Mouse (Mus musculus) spleen, adult 2 months (tissue): ENCODE measurements around the gene Opn4. TPM values are rescaled to one million over a fixed set of nuclear protein-coding genes. Genes with fewer than 3 reads are reported as not detected.

Source experiments
- DNase-seq, 2 experiments: peaks; one replicate each; pipeline versions ENCODE4 v3.0.0 to v3.0.0-alpha.2; 2012 to 2021; ENCODE audit warnings: low spot score in 2 of 2, low read depth in 1 of 2
- H3K27ac ChIP-seq: fragments of 200-500 bp; 2 replicates; pipeline ENCODE4 v1.5.1; 2012; ENCODE audit warnings: low read length, inconsistent platforms; ENCODE audit not compliant: insufficient read depth
- H3K27me3 ChIP-seq: fragments of 200-500 bp; 2 replicates; pipeline ENCODE4 v1.6.1; 2012; ENCODE audit warnings: mild to moderate bottlenecking, moderate library complexity, low read length, inconsistent platforms; ENCODE audit not compliant: control insufficient read depth, insufficient read depth
- H3K36me3 ChIP-seq: fragments of 200-500 bp; 2 replicates; pipeline ENCODE4 v1.6.1; 2012; ENCODE audit warnings: mild to moderate bottlenecking, low read length, inconsistent platforms; ENCODE audit not compliant: control insufficient read depth, insufficient read depth
- H3K4me1 ChIP-seq: fragments of 200-500 bp; 2 replicates; pipeline ENCODE4 v1.6.1; 2011; ENCODE audit warnings: inconsistent platforms; ENCODE audit not compliant: control insufficient read depth, insufficient read depth, insufficient read length
- H3K4me3 ChIP-seq: fragments of 200-500 bp; 2 replicates; pipeline ENCODE4 v1.5.1; 2011; ENCODE audit warnings: mild to moderate bottlenecking, inconsistent platforms; ENCODE audit not compliant: insufficient read depth, insufficient read length; ENCODE audit errors: extremely low read depth
- CTCF ChIP-seq: fragments of 200-500 bp; IDR thresholded peaks from 2 replicates; pipeline ENCODE4 v1.5.1; 2011; ENCODE audit warnings: mild to moderate bottlenecking, inconsistent platforms; ENCODE audit not compliant: insufficient read depth, insufficient read length, insufficient replicate concordance; ENCODE audit errors: extremely low read depth
- POLR2A ChIP-seq: fragments of 200-500 bp; IDR thresholded peaks from 2 replicates; pipeline ENCODE4 v1.6.1; 2011; ENCODE audit warnings: low read depth, low read length, inconsistent platforms
- WGBS: fragments of 180-500 bp; shearing (Covaris S2); methylation state at CpG from one replicate; pipeline ENCODE4 v1.1.7; 2018; 5-methylcytosine and 5-hydroxymethylcytosine counted together
- polyA plus RNA-seq: library from polyadenylated mRNA; depleted of rRNA; stranded (reverse); fragments of >200 nt; gene quantifications from 2 replicates; pipeline ENCODE4 v1.2.3, GENCODE M21; 2012

Gene Opn4
- polyA plus RNA-seq, 1 experiment = not detected

DNA sequence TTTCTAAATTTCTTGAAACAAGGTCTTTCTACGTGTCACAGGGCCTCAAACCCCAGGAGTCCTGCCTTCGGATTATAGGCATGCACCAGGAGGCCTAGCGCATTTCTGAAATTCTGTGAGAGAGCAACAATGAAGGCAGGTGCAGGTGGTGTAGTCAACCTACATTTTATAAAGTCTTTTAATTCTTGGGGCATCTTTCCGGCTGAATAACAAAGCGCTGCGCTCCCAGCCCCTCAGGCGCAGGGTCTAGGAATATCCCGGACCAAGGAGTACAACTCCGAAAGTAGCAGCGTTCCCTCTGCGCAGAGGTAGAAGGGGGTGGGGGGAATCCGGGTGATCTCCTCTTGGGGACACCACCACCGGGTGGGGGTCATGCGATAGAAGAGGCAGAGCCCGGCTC is 14.6 kb upstream of the Opn4 start:
- DNase-seq = no peak
- H3K36me3 ChIP-seq = no peaks in the 10 kb centered on the region

DNA sequence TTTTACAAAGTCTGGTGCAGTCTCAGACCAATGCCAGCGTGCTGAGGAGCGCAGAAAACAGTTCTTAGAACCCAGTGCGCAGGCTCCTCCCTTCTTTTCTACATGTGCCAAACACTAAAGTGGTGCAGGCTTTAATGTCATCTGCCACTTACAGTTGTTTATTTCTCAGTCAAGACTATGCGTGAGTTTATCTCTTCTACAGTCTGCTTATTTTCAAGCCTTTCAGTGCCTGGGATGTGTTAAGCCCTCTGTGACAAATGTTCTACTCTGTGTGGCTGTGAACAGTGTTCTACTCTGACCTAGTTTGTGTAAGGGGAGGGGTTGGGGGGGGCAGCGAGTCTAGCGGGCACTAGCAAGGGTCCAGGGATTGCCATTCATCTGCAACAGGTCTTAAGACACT is 13.6 kb upstream of the Opn4 start:
- TF ChIP-seq POLR2A (no peak), CTCF (no peak)
- Histone ChIP-seq H3K36me3 (no peaks in the 10 kb centered on the region), H3K27ac (no peak overlapping the region), H3K4me3 (no peak overlapping the region), H3K4me1 (no peaks in the 10 kb centered on the region), H3K27me3 (no peaks in the 10 kb centered on the region)
- DNase-seq = no peak
- 75% methylated on average over 6 of the region's 6 CpGs for WGBS

More for the DNA sequence above, 14.6 kb upstream of the Opn4 start:
- H3K27ac ChIP-seq = no peak overlapping the region
- no peaks in the 10 kb centered on the region for H3K27me3 ChIP-seq
- TF ChIP-seq CTCF = no peak
- no peak for TF ChIP-seq POLR2A
- H3K4me3 ChIP-seq = no peak overlapping the region
- WGBS = 53% methylated on average over 15 of the region's 15 CpGs
- H3K4me1 ChIP-seq = no peaks in the 10 kb centered on the region

- Histone ChIP-seq H3K36me3 (no peaks in the 10 kb centered on the region), H3K4me3 (no peak overlapping the region), H3K27me3 (no peaks in the 10 kb centered on the region), H3K27ac (no peak overlapping the region), H3K4me1 (no peaks in the 10 kb centered on the region)
- no peak for TF ChIP-seq POLR2A
- no peak for DNase-seq
- WGBS = 48% methylated on average over 4 of the region's 4 CpGs
These were observed 12.3 kb upstream of the Opn4 start for GRCm38 (mm10) chr14:34612222-34612621.

GRCm38 (mm10) chr14:34611591-34611990 is 11.6 kb upstream of the Opn4 start:
- Histone ChIP-seq H3K36me3 (no peaks in the 10 kb centered on the region), H3K4me3 (no peak overlapping the region), H3K27me3 (no peaks in the 10 kb centered on the region), H3K27ac (no peak overlapping the region), H3K4me1 (no peaks in the 10 kb centered on the region)
- no peak for DNase-seq
- TF ChIP-seq POLR2A (no peak), CTCF (no peak)
- 95% methylated on average over 4 of the region's 4 CpGs for WGBS

- TF ChIP-seq CTCF (no peak), POLR2A (no peak)
- no peaks in the 10 kb centered on the region for H3K36me3 ChIP-seq
- H3K27me3 ChIP-seq = no peaks in the 10 kb centered on the region
- no peak for DNase-seq
- WGBS = 90% methylated on average over 7 of the region's 7 CpGs
- no peaks in the 10 kb centered on the region for H3K4me1 ChIP-seq
- no peak overlapping the region for H3K4me3 ChIP-seq
- H3K27ac ChIP-seq = no peak overlapping the region
These were observed 2.0 kb upstream of the Opn4 start for GRCm38 (mm10) chr14:34601910-34602309.

DNA sequence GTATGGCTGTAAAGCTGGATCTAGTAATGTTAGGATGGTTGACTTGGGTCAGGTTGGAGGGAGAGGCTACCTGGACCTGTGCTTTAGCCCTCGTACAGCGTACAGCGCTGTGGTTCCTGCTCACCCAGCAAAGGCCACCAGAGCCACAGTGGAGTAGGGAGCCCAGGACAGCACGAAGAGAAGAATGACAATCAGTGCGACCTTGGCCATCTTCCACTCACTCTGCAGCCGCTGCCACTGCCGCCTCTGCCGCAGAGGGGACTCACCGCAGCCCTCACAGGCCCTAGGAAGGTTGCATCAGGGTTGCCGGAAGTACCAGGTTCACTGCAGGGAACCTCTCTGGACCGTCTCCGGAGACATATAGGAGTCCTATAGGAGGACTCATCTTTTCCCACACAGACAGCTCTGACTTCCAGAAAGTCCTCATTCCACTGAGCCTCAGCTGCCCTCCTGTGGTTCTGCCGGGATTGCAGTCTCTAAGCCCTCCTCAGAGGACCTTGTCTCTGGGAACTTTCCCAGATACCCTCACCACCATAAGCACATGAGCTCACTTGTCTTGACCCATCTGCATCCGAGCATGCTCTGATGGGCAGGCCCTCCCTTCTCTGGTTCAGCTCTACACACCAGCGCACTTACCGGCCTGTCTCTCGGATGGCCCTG is 4.2 kb downstream of the Opn4 start:
- no peaks in the 10 kb centered on the region for H3K36me3 ChIP-seq
- TF ChIP-seq CTCF = no peak
- no peak for DNase-seq
- no peak overlapping the region for H3K4me3 ChIP-seq
- WGBS = 86% methylated on average over 17 of the region's 17 CpGs
- no peaks in the 10 kb centered on the region for H3K27me3 ChIP-seq
- no peaks in the 10 kb centered on the region for H3K4me1 ChIP-seq
- no peak overlapping the region for H3K27ac ChIP-seq

- no peaks in the 10 kb centered on the region for H3K4me1 ChIP-seq
- H3K27me3 ChIP-seq = no peaks in the 10 kb centered on the region
- no peaks in the 10 kb centered on the region for H3K36me3 ChIP-seq
- H3K4me3 ChIP-seq = no peak overlapping the region
- H3K27ac ChIP-seq = no peak overlapping the region
- DNase-seq = no peak
- TF ChIP-seq POLR2A (no peak), CTCF (no peak)
- WGBS = 81% methylated on average over 15 of the region's 15 CpGs
These were observed 8.0 kb downstream of the Opn4 start for GRCm38 (mm10) chr14:34591741-34592535.
